ENCODE assay signal across 1 mouse cellular context in the genomic region with DNA sequence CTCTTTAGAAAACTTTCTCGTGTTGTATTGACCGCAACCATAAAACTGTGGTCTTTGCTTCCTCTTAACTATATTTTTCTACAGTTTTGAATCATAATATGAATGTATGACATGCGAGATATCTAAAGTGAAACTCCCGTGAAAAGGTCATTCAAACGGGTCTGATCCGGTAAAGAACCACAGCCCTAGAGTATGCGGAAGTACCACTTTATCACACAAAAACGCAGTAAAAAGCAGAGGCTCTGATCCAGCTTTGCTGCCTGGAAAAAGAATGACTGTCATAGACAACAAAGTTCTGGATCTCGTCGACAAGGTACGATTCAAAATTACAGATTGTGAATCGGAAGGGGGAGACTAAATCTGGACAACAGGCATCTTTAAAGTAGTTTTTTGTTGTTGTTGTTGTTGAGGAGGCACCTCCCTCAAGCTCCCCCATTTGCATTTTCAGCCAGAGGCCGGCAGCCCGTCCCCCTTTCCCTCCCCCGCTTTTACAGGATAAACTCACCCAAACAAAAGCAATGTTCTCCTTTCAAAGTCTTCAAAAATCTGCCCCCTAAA.
TF ChIP-seq lines count a peak whose summit lies in the region.

No protein-coding gene starts in this region.

TF ChIP-seq in CH12.LX, 34 proteins besides CTCF, POLR2A, EP300 and RAD21 (continued from another document):
- TF ChIP-seq E2F4 (IDR thresholded peaks at IDR 0.05; ENCODE audit: insufficient replicate concordance, low read depth, low read length) (no peak), CHD2 (IDR thresholded peaks at IDR 0.05; ENCODE audit: low read length) (no peak), BHLHE40 (IDR thresholded peaks at IDR 0.05; ENCODE audit: low read depth, low read length) (peak; percentile 87), ZKSCAN1 (IDR thresholded peaks at IDR 0.05; ENCODE audit: borderline replicate concordance, low read depth, low read length) (no peak), PAX5 (IDR thresholded peaks at IDR 0.05; ENCODE audit: low read length) (no peak), TBP (conservative IDR thresholded peaks at IDR 0.05; ENCODE audit: low read depth, low read length) (no peak), JUN (IDR thresholded peaks at IDR 0.05; ENCODE audit: insufficient read depth, low read depth, low read length) (peak; percentile 36; the same call in 1 of the 2 replicates), RCOR1 (conservative IDR thresholded peaks at IDR 0.05; ENCODE audit: low read depth, low read length) (no peak), ZMIZ1 (IDR thresholded peaks at IDR 0.05; ENCODE audit: low read depth, low read length) (no peak), NELFE (IDR thresholded peaks at IDR 0.05; ENCODE audit: low read depth, low read length) (no peak), UBTF (IDR thresholded peaks at IDR 0.05; ENCODE audit: low read depth, low read length) (no peak), ZC3H11A (IDR thresholded peaks at IDR 0.05; ENCODE audit: low read depth, low read length) (no peak), MAX (IDR thresholded peaks at IDR 0.05; ENCODE audit: low read length) (no peak), MAZ (IDR thresholded peaks at IDR 0.05; ENCODE audit: low read depth, low read length) (no peak), JUND (conservative IDR thresholded peaks at IDR 0.05; ENCODE audit: low read depth, low read length) (peak; percentile 71), MEF2A (IDR thresholded peaks at IDR 0.05; ENCODE audit: borderline replicate concordance, low read depth, low read length) (no peak), USF2 (conservative IDR thresholded peaks at IDR 0.05; ENCODE audit: low read depth, low read length) (no peak), POLR2AphosphoS2 (IDR thresholded peaks at IDR 0.05; ENCODE audit: low read depth, low read length) (no peak), SMC3 (IDR thresholded peaks at IDR 0.05; ENCODE audit: low read depth, low read length) (no peak), CHD1 (IDR thresholded peaks at IDR 0.05; ENCODE audit: low read depth, low read length) (no peak), KAT2A (IDR thresholded peaks at IDR 0.05; ENCODE audit: insufficient replicate concordance, low read length) (no peak)
